Mouse (Mus musculus) C2C12 (cell line): ENCODE data around the gene Egfl6.

Source experiments
- CTCF ChIP-seq: IDR thresholded peaks from one replicate; pipeline ENCODE4 v1.5.1; 2011; ENCODE audit not compliant: control insufficient read depth, insufficient read depth, insufficient read length
- USF1 ChIP-seq: IDR thresholded peaks from one replicate; pipeline ENCODE4 v1.6.1; 2011; ENCODE audit warnings: low read depth, mild to moderate bottlenecking, control low read depth, moderate library complexity

DNA sequence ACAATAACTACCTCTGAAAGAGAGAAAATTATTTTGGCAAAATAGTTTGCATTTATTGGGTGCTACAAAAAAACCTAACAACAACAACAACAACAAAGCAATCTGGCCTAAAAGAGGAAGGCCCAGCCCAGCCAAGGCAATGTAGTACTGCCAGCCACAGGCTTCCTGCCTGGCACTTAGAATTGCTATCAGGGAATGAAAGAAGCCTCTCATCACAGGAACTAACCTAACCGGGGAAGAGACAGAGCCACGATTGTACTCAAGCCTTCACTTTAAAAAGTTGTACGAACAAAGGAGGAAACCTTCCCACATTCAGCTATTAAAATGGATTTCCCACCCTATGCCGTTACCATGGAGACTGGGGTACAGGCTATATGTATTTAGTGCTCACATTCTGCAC is 87.7 kb downstream of the Egfl6 start:
- TF ChIP-seq USF1 (no peak), CTCF (no peak)
